Mouse (Mus musculus) neural tube, embryonic 13.5 days (tissue): ENCODE measurements around the gene Ankrd23. TPM values are rescaled to one million over a fixed set of nuclear protein-coding genes. Genes with fewer than 3 reads are reported as not detected.

Source experiments
- ATAC-seq: fragments of 200-750 bp; cut with Nextera tagmentation; 2 replicates; pipeline ENCODE4 v1.8.0; 2017; ENCODE audit warnings: low read depth, mild to moderate bottlenecking, moderate TSS enrichment, moderate library complexity
- H3K27ac ChIP-seq: fragments of 300-500 bp; sonication (generic); replicated peaks from 2 replicates; pipeline ENCODE4 v1.5.1; 2015; ENCODE audit warnings: moderate library complexity, mild to moderate bottlenecking, inconsistent platforms
- H3K27me3 ChIP-seq: fragments of 300-500 bp; sonication (generic); 2 replicates; pipeline ENCODE4 v1.6.1; 2015; ENCODE audit warnings: mild to moderate bottlenecking, inconsistent platforms
- H3K36me3 ChIP-seq: fragments of 300-500 bp; sonication (generic); 2 replicates; pipeline ENCODE4 v1.6.1; 2015; ENCODE audit warnings: mild to moderate bottlenecking, inconsistent platforms
- H3K4me1 ChIP-seq: fragments of 300-500 bp; sonication (generic); replicated peaks from 2 replicates; pipeline ENCODE4 v1.6.1; 2015; ENCODE audit warnings: inconsistent platforms
- H3K4me2 ChIP-seq: fragments of 300-500 bp; sonication (generic); 2 replicates; pipeline ENCODE4 v1.6.1; 2015; ENCODE audit warnings: inconsistent platforms, mild to moderate bottlenecking, moderate library complexity
- H3K4me3 ChIP-seq: fragments of 300-500 bp; sonication (generic); 2 replicates; pipeline ENCODE4 v1.5.1; 2015; ENCODE audit warnings: mild to moderate bottlenecking, inconsistent platforms
- H3K9ac ChIP-seq: fragments of 300-500 bp; sonication (generic); 2 replicates; pipeline ENCODE4 v1.6.1; 2015; ENCODE audit warnings: moderate library complexity, mild to moderate bottlenecking, inconsistent platforms
- H3K9me3 ChIP-seq: fragments of 300-500 bp; sonication (generic); 2 replicates; pipeline ENCODE4 v1.6.1; 2016; ENCODE audit warnings: inconsistent platforms
- WGBS: fragments of 180-500 bp; shearing (Covaris S2); methylation state at CpG from one replicate; pipeline ENCODE4 v1.1.7; 2015; 5-methylcytosine and 5-hydroxymethylcytosine counted together
- polyA plus RNA-seq: library from polyadenylated mRNA; unstranded; fragments of >200 nt; fragmentation: Nextera tagmentation; extraction: Ambion mirVana; gene quantifications from 2 replicates; pipeline ENCODE4 v1.2.1, GENCODE M21; 2015

Gene Ankrd23
- polyA plus RNA-seq, 1 experiment from 2014 or later, result 19.2 TPM

- Histone ChIP-seq H3K36me3 (peaks cover 58% of the 10 kb centered on the region), H3K4me3 (no peak overlapping the region), H3K4me2 (no peak overlapping the region), H3K27me3 (no peaks in the 10 kb centered on the region), H3K27ac (no peak overlapping the region), H3K9me3 (no peaks in the 10 kb centered on the region), H3K4me1 (peaks cover 58% of the 10 kb centered on the region), H3K9ac (no peak overlapping the region)
- WGBS, result 93% methylated on average over 10 of the region's 10 CpGs
- ATAC-seq, result no peak
Observed at GRCm38 (mm10) chr1:36526903-36527302, 9.8 kb downstream of the Ankrd23 start.

GRCm38 (mm10) chr1:36525774-36526173 is 10.9 kb downstream of the Ankrd23 start:
- Histone ChIP-seq H3K36me3 (peaks cover 61% of the 10 kb centered on the region), H3K27me3 (no peaks in the 10 kb centered on the region), H3K9ac (no peak overlapping the region), H3K4me3 (no peak overlapping the region), H3K9me3 (no peaks in the 10 kb centered on the region), H3K4me1 (peaks cover 58% of the 10 kb centered on the region), H3K27ac (no peak overlapping the region), H3K4me2 (no peak overlapping the region)
- ATAC-seq, result no peak
- WGBS, result 93% methylated on average over 12 of the region's 12 CpGs

- Histone ChIP-seq H3K27ac (peak overlapping the region; percentile 67), H3K36me3 (peaks cover 78% of the 10 kb centered on the region)
Observed at GRCm38 (mm10) chr1:36524058-36524457, 12.6 kb downstream of the Ankrd23 start.

GRCm38 (mm10) chr1:36523332-36524013 is 13.2 kb downstream of the Ankrd23 start:
- H3K4me1 ChIP-seq, result peaks cover 46% of the 10 kb centered on the region
- no peak overlapping the region for H3K4me3 ChIP-seq
- H3K9me3 ChIP-seq, result no peaks in the 10 kb centered on the region
- no peaks in the 10 kb centered on the region for H3K27me3 ChIP-seq
- peak overlapping the region; percentile 31; the same call in 1 of the 2 replicates for H3K9ac ChIP-seq
- peaks cover 84% of the 10 kb centered on the region for H3K36me3 ChIP-seq
- ATAC-seq, result peak; percentile 65
- WGBS, result 38% methylated on average over 9 of the region's 9 CpGs
- no peak overlapping the region for H3K4me2 ChIP-seq
- peak overlapping the region; percentile 67 for H3K27ac ChIP-seq

More at GRCm38 (mm10) chr1:36524058-36524457, 12.6 kb downstream of the Ankrd23 start:
- ATAC-seq, result no peak
- Histone ChIP-seq H3K9me3 (no peaks in the 10 kb centered on the region), H3K9ac (no peak overlapping the region), H3K4me1 (peaks cover 48% of the 10 kb centered on the region), H3K27me3 (no peaks in the 10 kb centered on the region), H3K4me3 (no peak overlapping the region), H3K4me2 (no peak overlapping the region)
- 78% methylated on average over 5 of the region's 5 CpGs for WGBS

- no peak for ATAC-seq
- WGBS, result 93% methylated on average over 7 of the region's 7 CpGs
Observed at GRCm38 (mm10) chr1:36522210-36522609, 14.5 kb downstream of the Ankrd23 start.

GRCm38 (mm10) chr1:36519626-36520025 is 17.1 kb downstream of the Ankrd23 start:
- Histone ChIP-seq H3K27ac (no peak overlapping the region), H3K27me3 (no peaks in the 10 kb centered on the region), H3K4me3 (no peak overlapping the region), H3K4me2 (no peak overlapping the region), H3K9ac (no peak overlapping the region), H3K4me1 (peaks cover 60% of the 10 kb centered on the region), H3K9me3 (no peaks in the 10 kb centered on the region), H3K36me3 (peaks cover 72% of the 10 kb centered on the region)
- WGBS, result 78% methylated on average over 11 of the region's 11 CpGs
- ATAC-seq, result no peak

More at GRCm38 (mm10) chr1:36522210-36522609, 14.5 kb downstream of the Ankrd23 start:
- no peak overlapping the region for H3K4me3 ChIP-seq
- H3K36me3 ChIP-seq, result peaks cover 93% of the 10 kb centered on the region
- H3K4me1 ChIP-seq, result peaks cover 44% of the 10 kb centered on the region
- H3K9ac ChIP-seq, result no peak overlapping the region
- H3K27ac ChIP-seq, result no peak overlapping the region
- H3K9me3 ChIP-seq, result no peaks in the 10 kb centered on the region
- no peak overlapping the region for H3K4me2 ChIP-seq
- no peaks in the 10 kb centered on the region for H3K27me3 ChIP-seq

- ATAC-seq, result no peak
- WGBS, result 78% methylated on average over 3 of the region's 3 CpGs
- H3K4me3 ChIP-seq, result no peak overlapping the region
- H3K4me1 ChIP-seq, result peaks cover 60% of the 10 kb centered on the region
- H3K27me3 ChIP-seq, result no peaks in the 10 kb centered on the region
- H3K4me2 ChIP-seq, result no peak overlapping the region
- peaks cover 59% of the 10 kb centered on the region for H3K36me3 ChIP-seq
- no peak overlapping the region for H3K9ac ChIP-seq
- no peak overlapping the region for H3K27ac ChIP-seq
- H3K9me3 ChIP-seq, result no peaks in the 10 kb centered on the region
Observed at GRCm38 (mm10) chr1:36518259-36518658, 18.4 kb downstream of the Ankrd23 start.

- WGBS, result 36% methylated on average over 2 of the region's 2 CpGs
- Histone ChIP-seq H3K9ac (peak overlapping the region; percentile 91), H3K9me3 (no peaks in the 10 kb centered on the region), H3K36me3 (peaks cover 17% of the 10 kb centered on the region), H3K27me3 (no peaks in the 10 kb centered on the region), H3K4me3 (peak overlapping the region; percentile 93), H3K4me2 (peak overlapping the region; percentile 95), H3K4me1 (peaks cover 49% of the 10 kb centered on the region), H3K27ac (no peak overlapping the region)
- no peak for ATAC-seq
Observed at GRCm38 (mm10) chr1:36513718-36514117, 23.0 kb downstream of the Ankrd23 start.

GRCm38 (mm10) chr1:36513310-36513709 is 23.4 kb downstream of the Ankrd23 start:
- ATAC-seq, result no peak
- WGBS, result 0% methylated on average over 1 of the region's 1 CpGs

GRCm38 (mm10) chr1:36512966-36513280 is 23.8 kb downstream of the Ankrd23 start:
- Histone ChIP-seq H3K27ac (peak overlapping the region; percentile 99), H3K4me1 (peaks cover 44% of the 10 kb centered on the region), H3K4me3 (peak overlapping the region; percentile 93), H3K9ac (peak overlapping the region; percentile 91), H3K36me3 (peaks cover 10% of the 10 kb centered on the region; the same call in 1 of the 2 replicates), H3K4me2 (peak overlapping the region; percentile 95), H3K27me3 (no peaks in the 10 kb centered on the region), H3K9me3 (no peaks in the 10 kb centered on the region)
- under 1% methylated on average over 16 of the region's 16 CpGs for WGBS
- no peak for ATAC-seq

More at GRCm38 (mm10) chr1:36513310-36513709, 23.4 kb downstream of the Ankrd23 start:
- peak overlapping the region; percentile 91 for H3K9ac ChIP-seq
- H3K9me3 ChIP-seq, result no peaks in the 10 kb centered on the region
- H3K4me3 ChIP-seq, result peak overlapping the region; percentile 93
- peak overlapping the region; percentile 95 for H3K4me2 ChIP-seq
- H3K36me3 ChIP-seq, result peaks cover 13% of the 10 kb centered on the region; the same call in 1 of the 2 replicates
- no peaks in the 10 kb centered on the region for H3K27me3 ChIP-seq
- H3K27ac ChIP-seq, result peak overlapping the region; percentile 99; the same call in 1 of the 2 replicates
- peaks cover 47% of the 10 kb centered on the region for H3K4me1 ChIP-seq

- peaks cover 5% of the 10 kb centered on the region; the same call in 1 of the 2 replicates for H3K36me3 ChIP-seq
- H3K4me3 ChIP-seq, result peak overlapping the region; percentile 93
- peak overlapping the region; percentile 91 for H3K9ac ChIP-seq
- H3K27ac ChIP-seq, result peak overlapping the region; percentile 99
- H3K9me3 ChIP-seq, result no peaks in the 10 kb centered on the region
- H3K27me3 ChIP-seq, result no peaks in the 10 kb centered on the region
- peaks cover 38% of the 10 kb centered on the region for H3K4me1 ChIP-seq
- ATAC-seq, result peak; percentile 82
- under 1% methylated on average over 121 of the region's 126 CpGs for WGBS
- H3K4me2 ChIP-seq, result peak overlapping the region; percentile 95
Observed at GRCm38 (mm10) chr1:36512089-36512965, 24.4 kb downstream of the Ankrd23 start.
